Mouse (Mus musculus) heart, postnatal 0 days (tissue): Measurements from ENCODE around the gene Vstm4. TPM values are rescaled to one million over a fixed set of nuclear protein-coding genes. Genes with fewer than 3 reads are reported as not detected.

ENCODE experiments used
- ATAC-seq: fragments of 200-750 bp; cut with Nextera tagmentation; 2 replicates; pipeline ENCODE4 v1.8.0; 2017; ENCODE audit warnings: low read depth, moderate number of reproducible peaks, moderate library complexity; ENCODE audit not compliant: insufficient read depth
- DNase-seq: peaks from one replicate; pipeline ENCODE4 v3.0.0-alpha.2; 2016; ENCODE audit warnings: low spot score
- H3K27ac ChIP-seq: fragments of 300-500 bp; sonication (generic); 2 replicates; pipeline ENCODE4 v1.5.1; 2014; ENCODE audit warnings: low read depth, mild to moderate bottlenecking
- H3K27me3 ChIP-seq: fragments of 300-500 bp; sonication (generic); 2 replicates; pipeline ENCODE4 v1.6.1; 2014; ENCODE audit warnings: low read length, mixed read lengths; ENCODE audit not compliant: control insufficient read depth, insufficient read depth
- H3K36me3 ChIP-seq: fragments of 300-500 bp; sonication (generic); replicated peaks from 2 replicates; pipeline ENCODE4 v1.6.1; 2014; ENCODE audit warnings: low read length, mixed read lengths; ENCODE audit not compliant: control insufficient read depth, insufficient read depth
- H3K4me1 ChIP-seq: fragments of 300-500 bp; sonication (generic); 2 replicates; pipeline ENCODE4 v1.6.1; 2014; ENCODE audit warnings: antibody characterized with exemption; ENCODE audit not compliant: control insufficient read depth, insufficient read depth
- H3K4me2 ChIP-seq: fragments of 300-500 bp; sonication (generic); 2 replicates; pipeline ENCODE4 v1.6.1; 2014; ENCODE audit warnings: low read depth, mild to moderate bottlenecking, low read length, moderate library complexity
- H3K4me3 ChIP-seq: fragments of 300-500 bp; sonication (generic); 2 replicates; pipeline ENCODE4 v1.5.1; 2014; ENCODE audit warnings: low read depth, low read length
- H3K9ac ChIP-seq: fragments of 300-500 bp; sonication (generic); replicated peaks from 2 replicates; pipeline ENCODE4 v1.6.1; 2014; ENCODE audit warnings: low read depth, low read length, mixed read lengths
- H3K9me3 ChIP-seq: fragments of 300-500 bp; sonication (generic); replicated peaks from 2 replicates; pipeline ENCODE4 v1.6.1; 2016; ENCODE audit warnings: low read length; ENCODE audit not compliant: control insufficient read depth
- CTCF ChIP-seq: IDR thresholded peaks from 2 replicates; pipeline ENCODE4 v1.5.1; 2016; ENCODE audit warnings: antibody characterized with exemption, control low read depth, low read depth
- EP300 ChIP-seq: IDR thresholded peaks from 2 replicates; pipeline ENCODE4 v1.6.1; 2016; ENCODE audit warnings: antibody characterized with exemption, low read depth
- WGBS: fragments of 180-500 bp; shearing (Covaris S2); extraction: QIAGEN DNeasy Blood & Tissue Kit; methylation state at CpG from one replicate; pipeline ENCODE4 v1.1.7; 2014; 5-methylcytosine and 5-hydroxymethylcytosine counted together
- polyA plus RNA-seq: library from polyadenylated mRNA; unstranded; fragments of >200 nt; fragmentation: Nextera tagmentation; extraction: Ambion mirVana; gene quantifications from 2 replicates; pipeline ENCODE4 v1.2.1, GENCODE M21; 2015
- total RNA-seq: library from RNA; depleted of rRNA; stranded (reverse); fragments of >200 nt; gene quantifications from 2 replicates; pipeline ENCODE4 v1.2.3, GENCODE M21; 2014; ENCODE audit warnings: low replicate concordance

The Vstm4 gene
- total and polyA plus RNA-seq, 2 experiments from 2014 or later = 22.2 to 22.9 TPM

- H3K27me3 ChIP-seq = no peaks in the 10 kb centered on the region
- DNase-seq (peak; percentile 22), ATAC-seq (peak; percentile 43; the same call in 1 of the 2 replicates)
- H3K36me3 ChIP-seq = no peaks in the 10 kb centered on the region
- H3K9me3 ChIP-seq = no peaks in the 10 kb centered on the region
- H3K4me3 ChIP-seq = no peak overlapping the region
- TF ChIP-seq EP300 = no peak
- no peak for TF ChIP-seq CTCF
- H3K4me1 ChIP-seq = peaks cover 19% of the 10 kb centered on the region; the same call in 1 of the 2 replicates
- peak overlapping the region; percentile 52; the same call in 1 of the 2 replicates for H3K27ac ChIP-seq
- WGBS = 57% methylated on average over 4 of the region's 4 CpGs
- H3K9ac ChIP-seq = no peak overlapping the region
- no peak overlapping the region for H3K4me2 ChIP-seq
Measured at GRCm38 (mm10) chr14:32827165-32827564, 29.4 kb upstream of the Vstm4 start.

- Histone ChIP-seq H3K4me3 (no peak overlapping the region), H3K27me3 (no peaks in the 10 kb centered on the region), H3K27ac (peak overlapping the region; percentile 52), H3K9ac (no peak overlapping the region), H3K4me2 (no peak overlapping the region), H3K9me3 (no peaks in the 10 kb centered on the region), H3K36me3 (no peaks in the 10 kb centered on the region), H3K4me1 (peaks cover 19% of the 10 kb centered on the region; the same call in 1 of the 2 replicates)
- TF ChIP-seq EP300 (no peak), CTCF (no peak)
- ATAC-seq = peak; percentile 27; the same call in 1 of the 2 replicates
- DNase-seq = peak; percentile 35
- WGBS = 56% methylated on average over 6 of the region's 6 CpGs
Measured at GRCm38 (mm10) chr14:32827994-32828650, 28.4 kb upstream of the Vstm4 start.

GRCm38 (mm10) chr14:32833847-32834246, 22.7 kb upstream of the Vstm4 start, which contains the start of gene Fam170b:
Gene Fam170b (plus strand): TSS chr14:32833962.
- Histone ChIP-seq H3K36me3 (no peaks in the 10 kb centered on the region), H3K4me2 (no peak within 1 kb of the TSS), H3K9me3 (no peaks in the 10 kb centered on the region), H3K9ac (no peak within 1 kb of the TSS), H3K4me1 (0 out of 2 replicates have a peak, but pooled peaks cover 4% of the 10 kb centered on the region), H3K27me3 (no peaks in the 10 kb centered on the region), H3K27ac (no peak within 1 kb of the TSS), H3K4me3 (no peak within 1 kb of the TSS)
- 71% methylated on average over 8 of the region's 8 CpGs for WGBS
- DNase-seq (no peak), ATAC-seq (no peak)
- TF ChIP-seq EP300 (no peak), CTCF (no peak)

- peak overlapping the region; percentile 24; the same call in 1 of the 2 replicates for H3K4me2 ChIP-seq
- 0 out of 2 replicates have a peak, but pooled peaks have one; percentile 17 for ATAC-seq
Measured at GRCm38 (mm10) chr14:32835181-32835580, 21.4 kb upstream of the Vstm4 start.

GRCm38 (mm10) chr14:32835596-32835995, 21.0 kb upstream of the Vstm4 start:
- DNase-seq (no peak), ATAC-seq (0 out of 2 replicates have a peak, but pooled peaks have one; percentile 20)
- TF ChIP-seq EP300 = no peak
- no peak for TF ChIP-seq CTCF
- Histone ChIP-seq H3K4me2 (peak overlapping the region; percentile 24; the same call in 1 of the 2 replicates), H3K9me3 (no peaks in the 10 kb centered on the region), H3K4me3 (no peak overlapping the region), H3K9ac (no peak overlapping the region), H3K27me3 (no peaks in the 10 kb centered on the region), H3K27ac (no peak overlapping the region), H3K4me1 (0 out of 2 replicates have a peak, but pooled peaks cover 4% of the 10 kb centered on the region), H3K36me3 (no peaks in the 10 kb centered on the region)
- 77% methylated on average over 14 of the region's 14 CpGs for WGBS

More at GRCm38 (mm10) chr14:32835181-32835580, 21.4 kb upstream of the Vstm4 start:
- Histone ChIP-seq H3K9ac (no peak overlapping the region), H3K9me3 (no peaks in the 10 kb centered on the region), H3K4me1 (0 out of 2 replicates have a peak, but pooled peaks cover 4% of the 10 kb centered on the region), H3K27ac (no peak overlapping the region), H3K36me3 (no peaks in the 10 kb centered on the region), H3K4me3 (no peak overlapping the region), H3K27me3 (no peaks in the 10 kb centered on the region)
- DNase-seq = no peak
- TF ChIP-seq EP300 (no peak), CTCF (no peak)
- WGBS = 57% methylated on average over 14 of the region's 14 CpGs
